Mouse (Mus musculus) mesoderm, embryonic 11.5 days (tissue): ENCODE results near the gene Tlr8.

Experiments used
- DNase-seq: peaks from one replicate; pipeline ENCODE4 v3.0.0-alpha.2; 2012; ENCODE audit warnings: low read depth, low spot score

Tlr8 gene

GRCm38 (mm10) chrX:167205813-167206520 is 58.2 kb downstream of the Tlr8 start:
- DNase-seq, result no peak

GRCm38 (mm10) chrX:167201365-167201764 is 62.8 kb downstream of the Tlr8 start:
- DNase-seq, result no peak

- DNase-seq, result no peak
These were observed 68.9 kb downstream of the Tlr8 start for GRCm38 (mm10) chrX:167195228-167195649.
